Mouse (Mus musculus) cerebellum, adult 9-11 months (tissue): ENCODE measurements at regions not wholly inside any gene's neighbourhood (a gene's known extent, or its start where the extent isn't known, plus 50 kb on each side); places are given as distances from the start of the nearest gene placed in this dataset.
A peak's percentile ranks its signal among the peaks of the same experiment; 100 is the strongest.
"Not testable (repeated sequence)": the region's sequence is repeated elsewhere in the genome, so short reads cannot be mapped to it uniquely, and the experiment has no call there.

Experiments
- DNase-seq: peaks from one replicate; pipeline ENCODE4 v3.0.0; 2022

DNA sequence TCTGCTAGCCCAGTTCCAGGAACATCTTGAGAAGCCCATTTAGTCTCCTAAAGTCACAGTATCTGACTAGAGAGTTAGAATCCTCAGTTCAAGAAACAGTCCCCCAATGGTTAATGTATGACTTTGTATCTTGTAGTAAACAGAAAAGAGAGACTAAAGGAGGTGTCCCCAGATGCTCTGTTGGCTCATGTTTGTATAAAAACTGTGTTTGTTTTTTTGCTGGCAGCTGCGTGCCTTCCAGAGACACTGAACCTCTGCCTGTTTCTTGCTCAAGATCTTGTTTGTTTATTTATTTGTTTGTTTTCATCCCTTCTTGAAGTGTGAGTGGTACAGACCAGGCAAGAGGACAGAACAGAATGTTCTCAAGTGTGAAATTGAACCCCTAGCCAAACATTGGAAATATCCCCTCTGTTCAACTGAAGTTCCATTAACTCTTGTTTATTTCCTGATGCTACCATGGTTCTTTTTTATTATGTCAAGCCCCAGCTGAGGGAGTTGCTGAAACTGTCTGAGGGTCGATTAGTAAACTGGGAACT is 451.3 kb upstream of the Ube2e3 start:
- DNase-seq = no peak

DNA sequence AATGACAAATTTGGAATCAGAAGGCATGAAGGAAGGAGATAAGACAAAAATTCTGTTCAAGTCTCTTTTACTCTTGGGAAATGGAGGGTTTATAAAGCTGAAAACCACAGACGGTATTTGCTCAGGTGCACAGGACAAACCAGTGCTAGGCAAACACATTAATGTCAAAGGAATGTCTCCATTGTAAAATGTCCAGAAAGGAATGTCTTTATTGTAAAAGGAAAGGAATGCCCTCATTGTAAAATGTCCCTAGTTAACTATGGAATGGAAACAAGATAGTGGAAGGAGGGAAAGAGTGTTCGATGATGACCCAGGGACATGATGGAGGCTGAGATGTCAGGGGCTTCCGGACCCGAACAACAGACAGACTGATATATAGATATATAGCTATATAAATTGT is 454.9 kb upstream of the Ube2e3 start:
- DNase-seq = no peak

DNA sequence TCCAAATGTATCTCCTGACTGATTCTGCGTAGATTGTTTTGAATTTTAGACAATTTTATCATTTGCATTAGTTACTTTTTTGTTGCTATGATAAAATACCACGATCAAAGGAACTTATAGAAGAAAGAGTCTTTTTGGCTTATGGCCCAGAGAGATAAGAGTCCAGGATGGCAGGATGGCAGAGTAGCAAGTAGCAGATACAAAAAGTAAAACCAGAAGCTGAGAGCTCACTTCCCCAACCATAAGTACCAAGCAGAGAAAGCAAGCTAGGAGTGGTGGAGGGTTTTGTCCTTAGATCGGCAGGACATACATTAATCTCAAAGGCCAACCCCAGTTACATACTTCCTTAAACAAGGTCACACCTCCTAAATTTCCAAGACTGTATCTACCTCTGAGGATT is 457.7 kb upstream of the Cwc22 start:
- DNase-seq = no peak

DNA sequence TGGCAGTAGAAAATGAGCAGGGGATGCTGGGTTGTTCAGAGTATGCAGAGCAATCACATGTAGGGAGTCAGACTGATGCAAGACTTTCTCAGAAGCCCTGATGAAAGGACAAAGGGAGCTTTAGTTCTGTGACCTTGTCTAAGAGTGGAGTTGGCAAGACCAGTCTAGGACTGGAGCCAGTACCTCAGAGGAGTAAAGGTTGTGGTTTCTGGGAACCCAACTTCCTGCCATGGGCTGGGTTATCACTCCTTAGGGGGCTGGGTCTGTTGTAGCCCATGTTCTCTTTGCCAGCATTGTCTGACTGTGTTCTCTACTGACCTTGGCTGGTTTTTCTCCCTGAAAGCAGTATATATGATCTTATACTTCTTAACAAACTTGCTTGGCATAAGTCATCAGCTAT is 453.1 kb upstream of the Cwc22 start:
- DNase-seq = no peak

DNA sequence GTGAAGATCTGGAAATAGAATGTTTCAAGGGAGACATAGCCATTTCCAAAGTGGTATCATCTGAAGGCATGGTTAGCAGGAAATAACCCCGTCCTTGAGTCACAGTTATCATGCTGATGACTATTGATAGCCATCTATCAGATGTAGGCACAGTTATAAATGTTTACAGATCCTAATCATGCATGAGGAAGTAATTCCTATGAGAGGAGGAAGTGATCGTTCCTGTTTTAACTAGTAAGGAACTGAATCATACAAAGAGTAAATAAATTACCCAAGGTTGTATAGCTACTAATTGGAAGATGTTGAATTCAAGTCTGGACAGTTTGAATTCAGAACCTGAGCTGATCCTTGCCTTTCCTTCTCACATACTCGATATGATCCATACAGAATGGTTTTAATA is 450.7 kb upstream of the Cwc22 start:
- no peak for DNase-seq

DNA sequence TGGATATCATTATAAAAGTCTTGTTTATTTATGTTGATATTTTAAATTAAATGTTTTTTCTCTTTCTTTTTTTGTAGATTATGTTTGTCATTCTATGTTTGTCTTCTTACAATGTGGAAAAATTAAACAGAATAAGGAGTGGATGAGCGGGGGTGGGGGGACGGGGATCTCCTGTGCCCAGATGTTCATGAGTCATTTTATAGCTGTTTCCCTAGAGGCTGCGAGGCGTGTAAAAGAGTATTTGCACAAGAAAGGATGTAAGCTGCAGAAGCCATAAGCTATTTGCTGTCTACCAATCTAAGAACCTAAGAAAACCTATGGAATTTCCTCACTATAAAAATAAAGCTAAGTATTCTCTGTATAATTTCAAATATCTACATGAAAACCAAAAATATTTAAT is 446.9 kb upstream of the Cwc22 start:
- DNase-seq = no peak

DNA sequence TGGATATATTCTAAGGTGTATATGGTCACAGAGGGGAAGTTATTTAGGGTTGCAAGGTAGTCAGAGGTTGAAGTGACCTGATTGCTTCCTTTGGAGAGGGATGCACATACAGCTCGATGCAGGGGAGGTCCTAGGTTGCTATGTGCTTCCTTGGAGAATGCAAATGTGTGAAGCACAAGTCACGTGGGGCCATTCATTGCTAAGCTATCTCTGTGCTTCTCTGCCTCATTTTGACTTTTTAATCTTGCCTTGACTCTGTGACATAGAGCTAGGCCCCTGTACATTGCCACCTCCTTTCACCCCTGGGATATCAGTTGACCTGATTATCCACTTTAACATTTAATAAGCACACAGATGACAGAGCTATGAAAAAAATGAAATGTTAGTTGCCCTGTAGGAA is 446.2 kb upstream of the Cwc22 start:
- no peak for DNase-seq

DNA sequence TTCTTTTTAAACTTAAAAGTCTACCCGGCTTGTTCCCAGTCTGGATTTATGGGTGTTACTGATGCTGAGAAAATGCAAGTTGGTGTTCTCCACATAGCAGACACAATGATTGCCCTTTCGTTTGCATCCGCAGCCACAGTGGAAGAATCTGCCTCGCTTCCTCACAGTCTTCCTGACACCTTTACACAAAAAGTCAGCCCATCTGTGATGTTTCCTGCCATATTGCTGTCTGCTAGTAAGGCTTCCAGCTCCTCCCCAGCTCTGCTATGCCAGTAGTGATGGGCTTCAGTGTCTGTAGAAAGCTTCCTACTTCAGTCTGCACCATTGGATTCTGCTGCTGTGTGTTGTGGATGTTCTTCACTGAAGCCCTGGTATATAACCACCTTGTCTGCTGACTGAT is 441.8 kb upstream of the Cwc22 start:
- DNase-seq = no peak

DNA sequence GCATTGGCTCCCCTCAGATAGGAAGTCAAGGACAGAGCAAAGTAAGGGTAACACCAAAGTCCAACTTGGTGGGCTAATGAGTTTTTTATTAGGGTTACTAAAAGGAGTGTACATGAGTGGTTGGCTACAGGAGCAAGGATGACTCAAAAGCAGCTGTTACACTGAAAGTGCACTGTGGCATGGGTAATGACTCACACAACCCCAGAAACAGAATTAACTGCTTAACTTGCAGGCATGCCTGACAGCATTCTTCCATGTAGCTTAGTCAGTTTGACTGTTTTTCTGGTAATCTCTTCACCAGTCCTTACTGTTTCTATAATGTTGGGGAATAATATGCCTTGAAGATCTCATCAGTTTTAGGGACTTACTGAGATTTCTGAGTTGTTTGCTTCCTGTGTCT is 435.1 kb upstream of the Cwc22 start:
- DNase-seq = no peak

DNA sequence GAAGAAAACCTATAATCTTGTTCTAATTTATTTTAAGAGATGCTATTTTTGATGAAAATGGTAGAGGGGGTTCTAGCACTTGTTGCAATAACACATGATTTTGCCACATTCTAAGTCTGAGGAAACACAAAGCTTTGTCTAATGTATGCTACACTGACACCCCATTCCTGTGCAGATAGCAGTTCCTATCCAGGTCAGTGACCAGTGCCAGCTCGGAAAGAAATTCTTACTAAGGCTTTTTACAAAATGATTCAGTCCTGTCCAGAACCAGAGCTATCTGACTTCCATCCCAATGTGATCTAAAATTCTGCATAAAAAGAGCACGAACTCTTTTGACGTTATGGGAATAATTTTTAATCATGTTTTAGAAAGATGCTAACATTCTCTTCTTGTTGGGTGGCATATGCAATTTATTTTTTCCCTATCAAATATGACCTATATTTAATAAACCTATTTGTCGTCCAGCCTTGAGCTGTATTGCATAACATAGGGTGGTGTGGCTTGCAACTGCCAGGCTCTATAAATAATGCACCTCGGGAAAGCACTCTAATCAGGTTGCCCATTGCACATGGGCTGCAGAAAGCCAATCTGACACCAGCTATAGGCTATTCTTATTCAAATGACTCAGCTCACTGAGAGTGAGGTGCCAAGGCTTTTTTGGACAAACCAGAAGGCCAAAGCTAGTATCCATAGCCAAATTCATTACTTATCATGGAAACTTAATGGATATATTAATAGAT is 385.7 kb upstream of the Cwc22 start:
- peak; percentile 91 for DNase-seq

DNA sequence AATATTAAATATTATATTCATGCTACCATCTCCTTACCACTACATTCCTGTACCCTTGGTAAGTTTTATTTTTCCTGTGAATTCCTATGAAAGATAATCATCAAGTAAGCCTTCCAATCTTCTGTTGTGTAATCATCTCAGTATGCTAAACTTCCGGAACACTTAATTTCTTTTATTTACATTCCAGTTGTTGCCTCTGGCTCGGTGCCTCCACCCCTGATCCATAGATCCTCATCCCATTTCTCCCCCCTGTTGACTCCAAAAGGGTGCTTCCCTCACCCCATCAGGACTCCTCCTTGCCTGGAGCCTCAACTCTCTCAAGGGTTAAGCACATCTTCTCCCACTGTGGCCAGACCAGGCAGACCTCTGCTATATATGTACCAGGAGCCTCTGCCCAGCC is 379.9 kb upstream of the Cwc22 start:
- no peak for DNase-seq

DNA sequence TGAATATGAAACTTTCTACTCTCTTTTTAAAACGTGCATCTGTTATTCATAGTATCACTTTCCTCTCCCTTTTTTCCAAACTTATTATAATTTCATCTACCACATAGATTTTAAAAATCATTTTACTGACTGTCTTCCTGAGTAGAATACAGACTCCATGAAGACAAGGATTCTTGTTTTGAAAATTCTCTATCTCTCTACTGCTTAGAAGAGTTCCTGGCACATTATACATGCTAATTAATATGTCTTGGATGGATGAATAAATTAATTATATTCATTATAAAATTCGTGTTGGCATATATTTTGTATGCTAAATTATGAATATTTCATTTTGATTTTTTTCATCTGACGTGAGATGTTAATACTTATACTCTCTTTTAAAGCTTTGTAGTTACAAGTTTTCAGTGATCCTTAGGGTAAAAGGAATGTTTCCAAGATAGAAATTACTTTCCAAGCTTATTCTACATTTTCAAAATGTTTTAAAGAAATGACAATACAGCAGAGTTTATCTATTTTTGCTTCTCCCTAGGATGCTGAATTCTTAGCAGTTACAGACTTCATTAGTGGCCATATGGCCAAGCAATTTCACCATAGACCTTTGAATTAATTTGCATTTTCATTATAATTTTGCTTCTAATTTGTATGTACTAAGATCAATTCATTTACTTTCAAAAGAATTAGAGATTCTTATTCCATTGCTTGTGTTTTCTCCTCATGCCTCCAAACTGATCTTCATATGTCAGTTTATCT is 376.2 kb upstream of the Cwc22 start:
- DNase-seq = no peak

DNA sequence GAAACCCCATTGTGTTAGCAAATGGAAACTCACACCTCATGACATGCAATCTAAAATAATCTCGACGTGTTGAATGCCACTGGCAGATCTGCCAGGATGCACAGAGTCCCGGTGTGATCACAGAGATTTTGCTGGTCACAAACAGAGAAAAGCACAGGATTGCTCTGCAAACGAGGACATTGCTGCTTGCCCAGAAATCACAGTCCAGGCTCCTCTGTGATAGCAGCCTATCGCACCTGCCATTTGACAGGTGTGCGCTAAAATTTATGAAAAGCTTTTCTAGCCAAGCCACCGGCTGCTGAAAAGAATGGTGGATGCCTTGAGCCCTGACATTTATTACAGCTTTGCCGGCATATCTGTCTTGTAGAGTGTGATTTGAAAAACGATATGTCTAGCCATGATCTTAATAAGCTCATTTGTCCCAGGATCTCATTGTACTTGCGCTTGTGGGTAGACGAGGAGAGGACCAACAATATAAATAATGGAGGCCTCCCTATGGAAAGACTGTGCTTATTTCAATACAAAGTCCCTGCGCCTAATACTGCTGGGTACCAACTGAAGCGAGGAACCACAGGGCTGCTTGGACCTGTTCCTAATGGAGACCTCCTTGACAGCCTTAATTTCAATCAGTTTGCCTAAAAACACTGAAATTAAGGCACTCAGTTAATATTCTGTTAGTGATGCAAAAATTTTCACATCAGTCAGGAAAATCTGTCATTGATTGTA is 365.8 kb upstream of the Cwc22 start:
- DNase-seq = peak; percentile 37

DNA sequence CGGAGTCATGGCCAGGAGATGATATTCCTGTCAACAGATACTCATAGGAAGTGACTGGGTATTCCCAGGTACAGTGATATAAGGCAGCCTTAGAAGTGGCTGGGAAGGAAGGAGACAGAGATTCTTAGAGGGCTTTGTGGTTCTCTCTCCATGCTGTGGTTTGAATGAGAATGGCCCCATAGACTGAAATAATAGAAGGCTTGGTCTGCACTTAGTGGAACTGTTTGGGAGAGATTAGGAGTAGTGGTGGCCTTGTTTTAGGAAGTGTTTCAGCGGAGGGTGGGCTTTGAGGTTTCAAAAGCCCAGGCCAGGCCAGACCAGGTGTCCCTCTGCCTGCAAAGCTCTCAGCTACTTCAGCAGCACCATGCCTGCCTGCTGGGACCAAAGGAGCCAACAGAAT is 363.2 kb upstream of the Cwc22 start:
- no peak for DNase-seq

DNA sequence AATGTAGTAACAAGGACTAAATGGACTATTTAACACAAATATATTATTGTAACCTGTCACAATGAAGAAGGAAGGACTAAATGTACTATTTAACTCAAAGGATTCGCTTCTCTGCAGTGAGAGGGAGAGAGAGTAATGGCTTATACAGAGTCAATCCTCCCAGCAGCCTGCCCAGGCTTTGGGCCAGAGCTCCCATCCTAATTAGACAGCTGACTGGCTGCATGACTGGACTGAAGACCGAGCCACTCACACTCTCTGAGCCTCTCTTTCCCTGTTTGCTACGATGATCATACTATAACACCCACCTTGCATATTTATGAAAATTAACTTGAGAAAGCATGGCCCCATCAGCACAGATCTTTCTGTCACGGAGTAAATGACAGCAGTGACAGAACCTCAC is 360.7 kb upstream of the Cwc22 start:
- no peak for DNase-seq

DNA sequence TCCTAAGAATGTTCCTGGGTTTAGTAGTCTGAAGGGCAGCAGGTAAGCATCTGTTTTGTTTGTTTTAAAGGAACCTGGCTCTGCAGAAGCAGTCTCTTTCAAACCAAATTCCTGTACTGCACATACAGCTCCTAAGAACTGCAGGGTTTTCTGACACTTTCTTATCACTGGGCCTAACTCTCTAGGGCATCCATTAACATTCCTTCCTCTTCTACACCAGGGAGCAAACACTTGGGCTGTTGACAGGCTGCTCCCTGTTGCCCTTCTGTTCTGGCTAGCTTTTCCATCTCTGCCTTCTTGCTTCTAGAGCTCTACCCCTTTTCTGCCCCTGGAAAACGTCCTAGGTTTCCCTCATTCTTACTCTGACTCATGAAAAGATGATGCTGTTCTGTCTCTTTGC is 345.5 kb upstream of the Cwc22 start:
- no peak for DNase-seq

DNA sequence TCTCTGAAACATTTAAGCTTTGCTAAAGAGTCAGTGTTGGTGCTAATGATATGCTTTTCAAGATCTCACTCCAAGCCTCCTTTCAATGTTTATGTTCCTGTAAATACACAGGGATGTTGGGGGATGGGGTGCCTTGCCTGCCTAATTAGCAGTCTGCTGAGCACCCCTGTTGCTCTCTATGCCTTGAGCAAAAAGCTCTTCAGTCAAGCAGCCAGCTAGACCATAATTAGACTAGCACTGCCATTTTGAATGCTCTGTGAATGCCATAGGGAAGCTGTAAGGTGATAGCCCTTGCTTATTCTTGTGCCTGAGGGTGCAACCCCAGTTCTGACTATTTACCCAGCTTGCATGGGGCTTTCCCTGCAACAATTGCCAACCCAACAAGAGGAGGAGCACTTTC is 338.6 kb upstream of the Cwc22 start:
- no peak for DNase-seq

DNA sequence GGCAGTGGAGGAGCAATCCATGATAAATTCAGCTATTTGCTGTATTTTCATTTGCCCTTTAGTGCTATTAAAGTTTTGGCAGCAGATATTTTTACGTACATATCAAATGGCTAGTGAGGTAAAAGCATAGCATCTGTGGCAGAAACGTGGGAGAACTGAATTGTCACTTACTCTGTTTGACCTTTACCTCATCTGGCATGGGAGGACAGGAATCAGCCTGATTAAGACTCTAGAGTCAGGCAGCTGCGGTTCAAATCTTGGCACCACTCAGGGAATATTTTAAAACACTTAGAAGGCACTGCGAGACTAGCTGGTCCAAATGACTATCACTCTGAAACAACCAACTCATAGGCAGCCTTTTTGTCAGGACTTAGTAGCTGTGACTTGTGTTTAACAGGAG is 337.4 kb upstream of the Cwc22 start:
- DNase-seq = no peak

DNA sequence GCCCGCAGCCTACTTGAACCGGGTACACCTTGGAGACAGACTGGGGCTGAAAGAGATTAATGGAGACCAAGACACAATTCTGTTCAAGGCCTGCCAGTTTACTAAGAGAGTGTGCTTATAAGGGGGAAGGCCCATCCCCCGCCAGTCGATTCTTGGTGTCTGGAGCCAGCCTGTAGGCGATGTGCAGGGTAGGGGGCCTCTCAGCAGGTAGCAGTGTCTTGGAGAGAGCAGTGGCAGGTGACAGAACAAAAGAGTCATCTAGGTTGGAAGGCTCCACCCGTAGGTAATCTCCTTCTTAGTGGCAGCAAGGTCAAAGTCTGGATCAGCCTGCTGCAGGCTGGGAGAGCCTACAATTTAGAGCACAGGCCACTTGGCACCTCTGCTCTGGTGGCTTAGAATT is 335.7 kb upstream of the Cwc22 start:
- not testable (repeated sequence) for DNase-seq

DNA sequence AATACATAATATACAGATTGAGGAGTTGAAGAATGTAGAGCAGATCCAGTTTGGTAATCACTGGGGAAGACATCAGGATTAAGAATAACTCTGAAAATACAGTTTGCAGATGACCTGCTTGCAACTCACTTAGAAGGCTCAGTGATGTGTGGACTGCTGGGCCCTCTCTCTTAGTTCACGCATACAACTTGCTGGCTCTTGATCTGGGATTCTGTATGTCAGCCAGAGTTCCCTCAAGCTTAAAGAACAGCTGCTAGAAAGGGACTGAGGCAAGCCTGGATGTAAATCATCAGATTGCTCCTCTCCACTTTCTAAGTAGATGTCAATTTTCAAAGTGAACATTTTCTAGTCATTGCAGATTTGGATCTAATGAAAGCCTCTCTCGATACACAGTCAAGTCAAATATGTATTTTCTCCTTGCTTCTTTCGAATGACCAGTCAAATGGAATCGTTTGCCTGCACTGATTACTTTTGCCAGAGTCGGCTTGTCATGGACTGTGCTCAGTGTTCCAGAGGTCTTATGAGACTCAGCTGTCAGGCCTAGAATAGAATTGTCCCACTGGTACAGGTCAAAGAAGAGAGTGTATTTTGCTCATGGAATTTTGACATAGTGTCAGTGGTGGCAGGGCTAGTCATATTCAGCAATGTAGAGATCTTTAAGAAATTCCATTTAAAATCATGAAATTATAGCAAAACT is 334.2 kb upstream of the Cwc22 start:
- DNase-seq = no peak

DNA sequence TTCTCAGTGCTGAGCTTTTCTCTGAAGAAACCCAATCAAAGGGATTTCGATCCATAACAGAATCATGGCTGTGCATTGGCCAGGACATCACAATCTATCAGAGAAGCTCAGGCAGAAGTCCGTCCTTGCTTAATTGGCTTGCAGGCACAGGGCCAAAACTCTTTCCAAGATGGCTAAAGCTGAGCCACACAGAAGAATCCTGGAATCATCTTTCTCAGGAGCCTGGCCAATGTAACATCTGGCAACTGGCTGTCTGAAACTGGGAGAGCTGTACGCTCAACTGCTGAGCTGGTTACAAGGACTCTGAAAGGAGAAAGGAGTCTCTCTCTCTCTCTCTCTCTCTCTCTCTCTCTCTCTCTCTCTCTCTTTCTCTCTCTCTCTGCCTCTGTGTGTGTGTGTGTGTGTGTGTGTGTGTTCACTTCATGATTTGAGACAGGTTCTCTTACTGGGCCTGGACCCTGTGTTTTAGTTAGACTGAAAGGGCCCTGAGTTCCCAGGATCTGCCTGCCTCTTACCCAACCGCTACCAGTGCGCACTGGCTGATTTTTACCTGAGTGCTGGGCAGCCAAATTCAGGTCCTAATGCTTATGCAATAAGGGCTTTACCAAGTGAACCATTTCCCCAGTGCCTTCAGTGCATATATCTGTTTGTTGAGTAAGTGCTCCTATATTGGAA is 333.3 kb upstream of the Cwc22 start:
- peak; percentile 7 for DNase-seq

DNA sequence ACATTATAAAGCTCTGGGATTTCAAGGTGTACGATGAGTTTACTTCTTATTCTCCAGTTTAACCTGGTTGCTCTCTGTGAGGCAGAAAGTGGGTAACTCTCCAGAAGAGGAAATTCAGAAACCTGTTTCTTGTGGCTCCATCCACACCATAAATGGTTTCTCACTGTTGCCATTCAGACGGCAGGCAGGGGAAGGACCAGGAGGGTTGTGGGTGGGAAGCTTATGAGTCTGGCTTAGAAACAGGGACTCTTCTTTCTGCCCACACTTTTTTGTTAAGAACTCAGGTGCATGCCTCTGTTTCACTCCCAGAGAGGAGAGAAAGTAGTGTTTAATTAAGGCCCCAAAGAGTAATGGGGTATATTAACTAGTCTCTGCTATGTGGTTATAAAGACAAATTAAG is 332.5 kb upstream of the Cwc22 start:
- no peak for DNase-seq

DNA sequence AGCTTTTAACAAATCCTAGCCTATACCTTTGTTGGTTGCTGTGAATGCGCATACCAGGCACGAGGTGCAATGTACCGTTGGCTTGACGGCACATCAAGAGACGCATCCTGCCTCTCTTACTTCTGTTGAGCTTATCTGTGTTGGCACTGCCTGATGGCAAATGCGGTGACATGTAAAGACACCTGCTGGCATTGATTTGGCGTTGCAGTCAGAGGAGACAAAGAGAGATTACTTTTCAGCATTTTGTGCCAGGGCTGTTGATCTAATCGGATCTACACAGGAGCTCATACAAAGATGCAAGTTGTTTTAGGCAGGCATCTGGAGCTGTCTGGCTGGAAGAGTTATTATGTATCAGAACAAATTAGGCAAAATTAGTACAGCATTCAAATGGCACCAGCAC is 331.5 kb upstream of the Cwc22 start:
- DNase-seq = no peak
